Mouse (Mus musculus) ovary, postnatal 10 days (tissue): Measurements from ENCODE around the gene Cd160.
A peak's percentile ranks its signal among the peaks of the same experiment; 100 is the strongest.

Source experiments
- DNase-seq: peaks from one replicate; pipeline ENCODE4 v3.0.0; 2022; ENCODE audit warnings: low spot score

The Cd160 gene

GRCm38 (mm10) chr3:96828308-96828864 is 765 bp downstream of the Cd160 start:
- DNase-seq, result no peak

- DNase-seq, result no peak
These were observed 3.9 kb downstream of the Cd160 start for GRCm38 (mm10) chr3:96825261-96825660.

- no peak for DNase-seq
These were observed 4.5 kb downstream of the Cd160 start for GRCm38 (mm10) chr3:96824614-96825013.

GRCm38 (mm10) chr3:96823701-96824100 is 5.5 kb downstream of the Cd160 start:
- DNase-seq, result no peak

- no peak for DNase-seq
These were observed 7.6 kb downstream of the Cd160 start for GRCm38 (mm10) chr3:96821581-96821980.

- DNase-seq, result no peak
These were observed 8.8 kb downstream of the Cd160 start for GRCm38 (mm10) chr3:96820116-96820915.

- no peak for DNase-seq
These were observed 14.8 kb downstream of the Cd160 start for GRCm38 (mm10) chr3:96814342-96814741.

GRCm38 (mm10) chr3:96813591-96814244 is 15.4 kb downstream of the Cd160 start:
- no peak for DNase-seq

GRCm38 (mm10) chr3:96813106-96813505 is 16.0 kb downstream of the Cd160 start:
- DNase-seq, result no peak

- peak; percentile 65 for DNase-seq
These were observed 16.6 kb downstream of the Cd160 start for GRCm38 (mm10) chr3:96812395-96813091.

- no peak for DNase-seq
These were observed 17.9 kb downstream of the Cd160 start for GRCm38 (mm10) chr3:96811232-96811631.

- no peak for DNase-seq
These were observed 20.5 kb downstream of the Cd160 start for GRCm38 (mm10) chr3:96808651-96809050.

GRCm38 (mm10) chr3:96808136-96808535 is 21.0 kb downstream of the Cd160 start:
- no peak for DNase-seq

GRCm38 (mm10) chr3:96802214-96802613 is 26.9 kb downstream of the Cd160 start:
- no peak for DNase-seq

GRCm38 (mm10) chr3:96800254-96800653 is 28.9 kb downstream of the Cd160 start:
- no peak for DNase-seq

GRCm38 (mm10) chr3:96788506-96788905 is 40.6 kb downstream of the Cd160 start:
- no peak for DNase-seq

- DNase-seq, result no peak
These were observed 41.4 kb downstream of the Cd160 start for GRCm38 (mm10) chr3:96787784-96788183.

GRCm38 (mm10) chr3:96782236-96782635 is 46.9 kb downstream of the Cd160 start:
- DNase-seq, result no peak

- no peak for DNase-seq
These were observed 52.0 kb downstream of the Cd160 start for GRCm38 (mm10) chr3:96777120-96777519.

- DNase-seq, result no peak
These were observed 56.2 kb downstream of the Cd160 start for GRCm38 (mm10) chr3:96772949-96773348.

- DNase-seq, result no peak
These were observed 59.2 kb downstream of the Cd160 start for GRCm38 (mm10) chr3:96769971-96770370.

GRCm38 (mm10) chr3:96764528-96764927 is 64.6 kb downstream of the Cd160 start:
- no peak for DNase-seq

GRCm38 (mm10) chr3:96759695-96760094 is 69.5 kb downstream of the Cd160 start:
- no peak for DNase-seq
